Mouse (Mus musculus) C2C12 (cell line): ENCODE measurements at regions not wholly inside any gene's neighbourhood (a gene's known extent, or its start where the extent isn't known, plus 50 kb on each side); places are given as distances from the start of the nearest gene placed in this dataset.

Experiments used
- CTCF ChIP-seq: IDR thresholded peaks from one replicate; pipeline ENCODE4 v1.5.1; 2011; ENCODE audit not compliant: control insufficient read depth, insufficient read depth, insufficient read length
- MYOG ChIP-seq: IDR thresholded peaks from one replicate; pipeline ENCODE4 v1.6.1; 2011; ENCODE audit not compliant: control insufficient read depth, insufficient read length; ENCODE audit errors: extremely low read depth
- USF1 ChIP-seq: IDR thresholded peaks from one replicate; pipeline ENCODE4 v1.6.1; 2011; ENCODE audit warnings: low read depth, mild to moderate bottlenecking, control low read depth, moderate library complexity

- TF ChIP-seq CTCF, result no peak
- TF ChIP-seq USF1, result no peak
- TF ChIP-seq MYOG, result no peak
These were observed 199.8 kb upstream of the Csf3r start for GRCm38 (mm10) chr4:125824525-125824924.
